Mouse (Mus musculus): ENCODE data around the gene Ncaph2. TPM values are rescaled to one million over a fixed set of nuclear protein-coding genes. Genes with fewer than 3 reads are reported as not detected.

Gene Ncaph2
- polyA plus RNA-seq, 1 experiment from 2014 or later = 132 TPM

DNA sequence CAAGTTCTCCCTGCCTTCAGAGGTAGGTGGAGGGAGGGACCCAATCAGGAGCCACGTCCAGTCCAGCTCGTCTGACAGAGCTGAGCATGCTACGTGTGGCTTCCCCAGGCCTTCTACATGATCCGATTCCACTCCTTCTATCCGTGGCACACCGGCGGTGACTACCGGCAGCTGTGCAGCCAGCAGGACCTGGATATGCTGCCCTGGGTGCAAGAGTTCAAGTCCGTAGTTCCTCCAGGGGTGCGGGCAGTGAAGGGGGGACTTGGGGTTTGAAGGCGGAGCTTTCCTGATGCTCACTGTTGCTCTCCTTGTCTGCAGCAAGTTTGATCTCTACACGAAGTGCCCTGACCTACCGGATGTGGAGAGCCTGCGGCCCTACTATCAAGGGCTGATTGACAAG lies 19.1 kb upstream of the Ncaph2 start:
- no peaks in the 10 kb centered on the region for H3K36me3 ChIP-seq (ENCODE audit: control insufficient read depth, insufficient read depth, low read length)
- DNase-seq (ENCODE audit: low spot score) = no peak
- no peak overlapping the region for H3K27ac ChIP-seq (ENCODE audit: low read depth, low read length)
- WGBS = 87% methylated on average over 14 of the region's 14 CpGs
- no peaks in the 10 kb centered on the region for H3K4me1 ChIP-seq (ENCODE audit: control insufficient read depth, insufficient read depth, low read length)
- H3K9ac ChIP-seq (ENCODE audit: low read length) = no peak overlapping the region
- H3K9me3 ChIP-seq (replicated peaks; ENCODE audit: control insufficient read depth, low read length) = no peaks in the 10 kb centered on the region
- no peak overlapping the region for H3K4me2 ChIP-seq (ENCODE audit: low read length)
- no peak overlapping the region for H3K4me3 ChIP-seq (ENCODE audit: low read depth, low read length)
- ATAC-seq = no peak
- no peaks in the 10 kb centered on the region for H3K27me3 ChIP-seq (replicated peaks; ENCODE audit: control insufficient read depth, insufficient read depth, low read length)

DNA sequence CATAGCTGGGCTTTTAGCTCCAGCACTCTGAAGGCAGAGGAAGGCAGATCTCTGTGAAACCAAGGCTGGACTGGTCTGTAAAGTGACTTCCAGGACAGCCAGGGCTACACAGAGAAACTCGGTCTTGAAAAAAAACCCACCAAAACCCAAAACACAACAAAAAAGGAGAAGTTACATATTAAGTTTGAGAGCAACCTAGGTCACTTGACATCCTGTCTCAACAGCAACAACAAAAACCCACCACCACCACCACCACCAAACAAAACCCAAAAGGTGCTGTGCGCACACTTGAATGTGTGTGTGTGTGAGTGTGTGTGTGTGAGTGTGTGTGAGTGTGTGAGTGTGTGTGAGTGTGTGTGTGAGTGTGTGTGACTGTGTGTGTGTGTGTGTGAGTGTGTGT lies 15.8 kb upstream of the Ncaph2 start:
- Histone ChIP-seq H3K9me3 (replicated peaks; ENCODE audit: control insufficient read depth, low read length) (no peaks in the 10 kb centered on the region), H3K36me3 (ENCODE audit: control insufficient read depth, insufficient read depth, low read length) (no peaks in the 10 kb centered on the region), H3K27ac (ENCODE audit: low read depth, low read length) (no peak overlapping the region), H3K4me2 (ENCODE audit: low read length) (no peak overlapping the region), H3K27me3 (replicated peaks; ENCODE audit: control insufficient read depth, insufficient read depth, low read length) (no peaks in the 10 kb centered on the region), H3K4me1 (ENCODE audit: control insufficient read depth, insufficient read depth, low read length) (no peaks in the 10 kb centered on the region), H3K4me3 (ENCODE audit: low read depth, low read length) (no peak overlapping the region), H3K9ac (ENCODE audit: low read length) (no peak overlapping the region)
- 91% methylated on average over 2 of the region's 2 CpGs for WGBS
- no peak for ATAC-seq
- no peak for DNase-seq (ENCODE audit: low spot score)

- WGBS = 88% methylated on average over 3 of the region's 3 CpGs
- DNase-seq (ENCODE audit: low spot score) (no peak), ATAC-seq (no peak)
- no peaks in the 10 kb centered on the region for H3K9me3 ChIP-seq (replicated peaks; ENCODE audit: control insufficient read depth, low read length)
- no peak overlapping the region for H3K4me3 ChIP-seq (ENCODE audit: low read depth, low read length)
- H3K27ac ChIP-seq (ENCODE audit: low read depth, low read length) = no peak overlapping the region
- H3K4me1 ChIP-seq (ENCODE audit: control insufficient read depth, insufficient read depth, low read length) = no peaks in the 10 kb centered on the region
- H3K36me3 ChIP-seq (ENCODE audit: control insufficient read depth, insufficient read depth, low read length) = no peaks in the 10 kb centered on the region
- H3K9ac ChIP-seq (ENCODE audit: low read length) = no peak overlapping the region
- H3K4me2 ChIP-seq (ENCODE audit: low read length) = no peak overlapping the region
- no peaks in the 10 kb centered on the region for H3K27me3 ChIP-seq (replicated peaks; ENCODE audit: control insufficient read depth, insufficient read depth, low read length)
Measured at GRCm38 (mm10) chr15:89340136-89340535, 15.4 kb upstream of the Ncaph2 start.

- H3K27me3 ChIP-seq (replicated peaks; ENCODE audit: control insufficient read depth, insufficient read depth, low read length) = no peaks in the 10 kb centered on the region
Measured at GRCm38 (mm10) chr15:89341678-89342077, 13.8 kb upstream of the Ncaph2 start.

DNA sequence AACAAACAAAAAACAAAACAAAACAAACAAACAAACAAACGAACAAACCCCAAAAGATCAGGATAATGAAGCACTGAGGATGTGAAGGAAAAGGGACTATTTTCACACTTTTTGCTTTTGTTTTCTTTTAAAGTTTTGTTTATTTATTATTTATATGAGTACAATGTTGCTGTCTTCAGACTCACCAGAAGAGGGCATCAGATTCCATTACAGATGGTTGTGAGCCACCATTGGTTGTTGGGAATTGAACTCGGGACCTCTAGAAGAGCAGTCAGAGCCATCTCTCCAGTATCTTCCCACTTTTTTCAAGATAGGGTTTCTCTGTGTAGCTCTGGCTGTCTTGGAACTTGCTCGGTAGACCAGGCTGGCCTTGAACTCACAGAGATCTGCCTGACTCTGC lies 12.2 kb upstream of the Ncaph2 start:
- Histone ChIP-seq H3K27me3 (replicated peaks; ENCODE audit: control insufficient read depth, insufficient read depth, low read length) (no peaks in the 10 kb centered on the region), H3K4me2 (ENCODE audit: low read length) (no peak overlapping the region), H3K4me1 (ENCODE audit: control insufficient read depth, insufficient read depth, low read length) (no peaks in the 10 kb centered on the region), H3K9ac (ENCODE audit: low read length) (no peak overlapping the region), H3K9me3 (replicated peaks; ENCODE audit: control insufficient read depth, low read length) (no peaks in the 10 kb centered on the region), H3K36me3 (ENCODE audit: control insufficient read depth, insufficient read depth, low read length) (no peaks in the 10 kb centered on the region), H3K27ac (ENCODE audit: low read depth, low read length) (no peak overlapping the region), H3K4me3 (ENCODE audit: low read depth, low read length) (no peak overlapping the region)
- WGBS = 84% methylated on average over 3 of the region's 3 CpGs
- DNase-seq (ENCODE audit: low spot score) (no peak), ATAC-seq (no peak)

More at GRCm38 (mm10) chr15:89341678-89342077, 13.8 kb upstream of the Ncaph2 start:
- H3K9me3 ChIP-seq (replicated peaks; ENCODE audit: control insufficient read depth, low read length) = no peaks in the 10 kb centered on the region
- no peak for DNase-seq (ENCODE audit: low spot score)
- WGBS = 36% methylated on average over 1 of the region's 1 CpGs
- H3K4me1 ChIP-seq (ENCODE audit: control insufficient read depth, insufficient read depth, low read length) = no peaks in the 10 kb centered on the region
- H3K27ac ChIP-seq (ENCODE audit: low read depth, low read length) = no peak overlapping the region
- no peaks in the 10 kb centered on the region for H3K36me3 ChIP-seq (ENCODE audit: control insufficient read depth, insufficient read depth, low read length)
- H3K9ac ChIP-seq (ENCODE audit: low read length) = no peak overlapping the region
- no peak overlapping the region for H3K4me2 ChIP-seq (ENCODE audit: low read length)
- no peak overlapping the region for H3K4me3 ChIP-seq (ENCODE audit: low read depth, low read length)
- ATAC-seq = no peak

GRCm38 (mm10) chr15:89350447-89350846 lies 5.1 kb upstream of the Ncaph2 start:
- ATAC-seq (no peak), DNase-seq (ENCODE audit: low spot score) (no peak)
- no peak overlapping the region for H3K4me2 ChIP-seq (ENCODE audit: low read length)
- H3K36me3 ChIP-seq (ENCODE audit: control insufficient read depth, insufficient read depth, low read length) = peaks cover 46% of the 10 kb centered on the region
- H3K9ac ChIP-seq (ENCODE audit: low read length) = no peak overlapping the region
- H3K27me3 ChIP-seq (replicated peaks; ENCODE audit: control insufficient read depth, insufficient read depth, low read length) = no peaks in the 10 kb centered on the region
- no peaks in the 10 kb centered on the region for H3K9me3 ChIP-seq (replicated peaks; ENCODE audit: control insufficient read depth, low read length)
- H3K4me3 ChIP-seq (ENCODE audit: low read depth, low read length) = no peak overlapping the region
- peaks cover 7% of the 10 kb centered on the region for H3K4me1 ChIP-seq (ENCODE audit: control insufficient read depth, insufficient read depth, low read length)
- 86% methylated on average over 5 of the region's 5 CpGs for WGBS
- no peak overlapping the region for H3K27ac ChIP-seq (ENCODE audit: low read depth, low read length)

GRCm38 (mm10) chr15:89351302-89351701 lies 4.2 kb upstream of the Ncaph2 start:
- no peak overlapping the region for H3K9ac ChIP-seq (ENCODE audit: low read length)
- ATAC-seq (no peak), DNase-seq (ENCODE audit: low spot score) (no peak)
- peaks cover 7% of the 10 kb centered on the region for H3K4me1 ChIP-seq (ENCODE audit: control insufficient read depth, insufficient read depth, low read length)
- WGBS = 92% methylated on average over 15 of the region's 15 CpGs
- H3K27ac ChIP-seq (ENCODE audit: low read depth, low read length) = no peak overlapping the region
- no peak overlapping the region for H3K4me3 ChIP-seq (ENCODE audit: low read depth, low read length)
- no peaks in the 10 kb centered on the region for H3K27me3 ChIP-seq (replicated peaks; ENCODE audit: control insufficient read depth, insufficient read depth, low read length)
- H3K9me3 ChIP-seq (replicated peaks; ENCODE audit: control insufficient read depth, low read length) = no peaks in the 10 kb centered on the region
- peaks cover 46% of the 10 kb centered on the region for H3K36me3 ChIP-seq (ENCODE audit: control insufficient read depth, insufficient read depth, low read length)
- H3K4me2 ChIP-seq (ENCODE audit: low read length) = no peak overlapping the region

DNA sequence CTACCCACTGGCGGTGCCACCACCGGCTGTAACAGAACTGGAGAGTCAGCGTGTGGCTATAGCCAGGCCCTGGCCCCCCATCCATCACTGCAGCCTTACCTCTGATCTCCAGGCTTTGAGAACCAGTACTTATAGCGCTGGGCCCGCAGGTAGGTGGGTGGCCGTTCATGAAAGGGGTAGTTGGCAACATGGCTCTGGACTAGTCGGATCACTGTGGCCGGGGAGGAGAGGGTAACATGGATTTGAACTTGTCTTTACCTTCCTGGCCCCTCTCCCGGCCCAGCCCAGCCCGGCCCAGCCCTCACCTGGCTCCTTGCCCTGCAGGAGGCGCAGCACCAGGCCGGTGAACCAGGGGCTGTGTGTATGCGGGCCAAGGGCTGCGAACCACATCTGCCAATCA lies 3.5 kb upstream of the Ncaph2 start:
- DNase-seq (ENCODE audit: low spot score) = no peak
- H3K4me1 ChIP-seq (ENCODE audit: control insufficient read depth, insufficient read depth, low read length) = peaks cover 8% of the 10 kb centered on the region
- H3K27ac ChIP-seq (ENCODE audit: low read depth, low read length) = no peak overlapping the region
- WGBS = 97% methylated on average over 14 of the region's 14 CpGs
- H3K4me2 ChIP-seq (ENCODE audit: low read length) = no peak overlapping the region
- no peak overlapping the region for H3K9ac ChIP-seq (ENCODE audit: low read length)
- H3K27me3 ChIP-seq (replicated peaks; ENCODE audit: control insufficient read depth, insufficient read depth, low read length) = no peaks in the 10 kb centered on the region
- H3K36me3 ChIP-seq (ENCODE audit: control insufficient read depth, insufficient read depth, low read length) = peaks cover 46% of the 10 kb centered on the region
- H3K9me3 ChIP-seq (replicated peaks; ENCODE audit: control insufficient read depth, low read length) = no peaks in the 10 kb centered on the region
- H3K4me3 ChIP-seq (ENCODE audit: low read depth, low read length) = no peak overlapping the region
- ATAC-seq = no peak

GRCm38 (mm10) chr15:89352795-89353194 lies 2.7 kb upstream of the Ncaph2 start:
- H3K27ac ChIP-seq (ENCODE audit: low read depth, low read length) = no peak overlapping the region
- H3K9me3 ChIP-seq (replicated peaks; ENCODE audit: control insufficient read depth, low read length) = no peaks in the 10 kb centered on the region
- no peak overlapping the region for H3K4me3 ChIP-seq (ENCODE audit: low read depth, low read length)
- H3K4me1 ChIP-seq (ENCODE audit: control insufficient read depth, insufficient read depth, low read length) = peaks cover 14% of the 10 kb centered on the region
- H3K36me3 ChIP-seq (ENCODE audit: control insufficient read depth, insufficient read depth, low read length) = peaks cover 46% of the 10 kb centered on the region
- WGBS = 97% methylated on average over 12 of the region's 12 CpGs
- DNase-seq (ENCODE audit: low spot score) = no peak
- no peak for ATAC-seq
- no peak overlapping the region for H3K9ac ChIP-seq (ENCODE audit: low read length)
- no peaks in the 10 kb centered on the region for H3K27me3 ChIP-seq (replicated peaks; ENCODE audit: control insufficient read depth, insufficient read depth, low read length)
- H3K4me2 ChIP-seq (ENCODE audit: low read length) = no peak overlapping the region
